Mouse (Mus musculus) bone marrow, adult 2 months (tissue): Measurements from ENCODE around the gene Pus7.

Source experiments
- CTCF ChIP-seq: fragments of 200-500 bp; IDR thresholded peaks from 2 replicates; pipeline ENCODE4 v1.5.1; 2011; ENCODE audit warnings: low read length, control low read depth; ENCODE audit not compliant: control insufficient read depth, insufficient read depth
- POLR2A ChIP-seq: fragments of 200-500 bp; IDR thresholded peaks from 2 replicates; pipeline ENCODE4 v1.6.1; 2011; ENCODE audit warnings: low read depth, mild to moderate bottlenecking, control low read depth, low read length, borderline replicate concordance; ENCODE audit not compliant: control insufficient read depth

- TF ChIP-seq CTCF (no peak), POLR2A (no peak)
These were observed 47.1 kb downstream of the Pus7 start for GRCm38 (mm10) chr5:23736366-23736765.
